Mouse (Mus musculus) lung, adult 2 months (tissue): ENCODE measurements around the gene Ada.

ENCODE experiments used
- CTCF ChIP-seq: fragments of 200-500 bp; IDR thresholded peaks from 2 replicates; pipeline ENCODE4 v1.5.1; 2011; ENCODE audit warnings: mild to moderate bottlenecking, low read length, control low read depth; ENCODE audit not compliant: insufficient read depth
- POLR2A ChIP-seq: fragments of 200-500 bp; IDR thresholded peaks from 2 replicates; pipeline ENCODE4 v1.6.1; 2011; ENCODE audit warnings: low read depth, mild to moderate bottlenecking, control low read depth, low read length, borderline replicate concordance; ENCODE audit errors: extremely low read depth

GRCm38 (mm10) chr2:163783901-163784300, 33.9 kb upstream of the Ada start:
- TF ChIP-seq CTCF = no peak
- no peak for TF ChIP-seq POLR2A
